Mouse (Mus musculus) forebrain, embryonic 14.5 days (tissue): Measurements from ENCODE around the gene Rreb1. TPM values are rescaled to one million over a fixed set of nuclear protein-coding genes. Genes with fewer than 3 reads are reported as not detected.

Experiments
- ATAC-seq: fragments of 200-750 bp; cut with Nextera tagmentation; 2 replicates; pipeline ENCODE4 v1.8.0; 2017; ENCODE audit warnings: mild to moderate bottlenecking, moderate library complexity
- DNase-seq: peaks from one replicate; pipeline ENCODE4 v3.0.0-alpha.2; 2015; ENCODE audit warnings: low spot score
- H3K27ac ChIP-seq: fragments of 300-500 bp; sonication (generic); 2 replicates; pipeline ENCODE4 v1.5.1; 2014; ENCODE audit warnings: low read depth, mild to moderate bottlenecking, control low read depth, low read length, moderate library complexity
- H3K27me3 ChIP-seq: fragments of 300-500 bp; sonication (generic); replicated peaks from 2 replicates; pipeline ENCODE4 v1.6.1; 2014; ENCODE audit warnings: low read length, control low read depth, mixed read lengths; ENCODE audit not compliant: control insufficient read depth, insufficient read depth
- H3K36me3 ChIP-seq: fragments of 300-500 bp; sonication (generic); 2 replicates; pipeline ENCODE4 v1.6.1; 2014; ENCODE audit warnings: low read length, control low read depth; ENCODE audit not compliant: control insufficient read depth, insufficient read depth
- H3K4me1 ChIP-seq: fragments of 300-500 bp; sonication (generic); 2 replicates; pipeline ENCODE4 v1.6.1; 2014; ENCODE audit warnings: antibody characterized with exemption, low read length, control low read depth; ENCODE audit not compliant: control insufficient read depth, insufficient read depth
- H3K4me2 ChIP-seq: fragments of 300-500 bp; sonication (generic); 2 replicates; pipeline ENCODE4 v1.6.1; 2014; ENCODE audit warnings: mild to moderate bottlenecking, control low read depth, low read length
- H3K4me3 ChIP-seq: fragments of 300-500 bp; sonication (generic); 2 replicates; pipeline ENCODE4 v1.5.1; 2014; ENCODE audit warnings: low read depth, low read length, control low read depth
- H3K9ac ChIP-seq: fragments of 300-500 bp; sonication (generic); 2 replicates; pipeline ENCODE4 v1.6.1; 2014; ENCODE audit warnings: mild to moderate bottlenecking, low read length, control low read depth, moderate library complexity
- H3K9me3 ChIP-seq: fragments of 300-500 bp; sonication (generic); replicated peaks from 2 replicates; pipeline ENCODE4 v1.6.1; 2016; ENCODE audit warnings: low read length, control low read depth, mixed read lengths; ENCODE audit not compliant: control insufficient read depth
- WGBS: fragments of 180-500 bp; shearing (Covaris S2); extraction: QIAGEN DNeasy Blood & Tissue Kit; methylation state at CpG from one replicate; pipeline ENCODE4 v1.1.7; 2014; 5-methylcytosine and 5-hydroxymethylcytosine counted together
- polyA plus RNA-seq: library from polyadenylated mRNA; unstranded; fragments of >200 nt; fragmentation: Nextera tagmentation; extraction: Ambion mirVana; gene quantifications from 2 replicates; pipeline ENCODE4 v1.2.1, GENCODE M21; 2014

Rreb1 gene
- polyA plus RNA-seq, 1 experiment from 2014 or later, result 1.5 TPM

- Histone ChIP-seq H3K4me3 (no peak overlapping the region), H3K9me3 (no peaks in the 10 kb centered on the region), H3K27me3 (no peaks in the 10 kb centered on the region), H3K4me2 (no peak overlapping the region), H3K4me1 (peaks cover 7% of the 10 kb centered on the region; the same call in 1 of the 2 replicates), H3K9ac (no peak overlapping the region), H3K36me3 (peaks cover 2% of the 10 kb centered on the region; the same call in 1 of the 2 replicates), H3K27ac (no peak overlapping the region)
- 57% methylated on average over 8 of the region's 8 CpGs for WGBS
- peak; percentile 85 for ATAC-seq
- DNase-seq, result peak; percentile 89
These were observed 191.8 kb downstream of the Rreb1 start for GRCm38 (mm10) chr13:37969988-37970387.

GRCm38 (mm10) chr13:37970887-37971530 lies 192.8 kb downstream of the Rreb1 start:
- WGBS, result 89% methylated on average over 11 of the region's 11 CpGs
- no peak overlapping the region; the same call in 1 of the 2 replicates for H3K27ac ChIP-seq
- peaks cover 11% of the 10 kb centered on the region; the same call in 1 of the 2 replicates for H3K36me3 ChIP-seq
- DNase-seq (no peak), ATAC-seq (no peak)
- no peak overlapping the region for H3K4me2 ChIP-seq
- no peaks in the 10 kb centered on the region for H3K9me3 ChIP-seq
- H3K9ac ChIP-seq, result no peak overlapping the region
- peaks cover 7% of the 10 kb centered on the region; the same call in 1 of the 2 replicates for H3K4me1 ChIP-seq
- H3K27me3 ChIP-seq, result no peaks in the 10 kb centered on the region
- H3K4me3 ChIP-seq, result no peak overlapping the region

- DNase-seq (no peak), ATAC-seq (no peak)
- H3K4me1 ChIP-seq, result no peaks in the 10 kb centered on the region
- no peaks in the 10 kb centered on the region for H3K27me3 ChIP-seq
- no peak overlapping the region for H3K4me2 ChIP-seq
- no peaks in the 10 kb centered on the region for H3K9me3 ChIP-seq
- peaks cover 38% of the 10 kb centered on the region for H3K36me3 ChIP-seq
- H3K4me3 ChIP-seq, result no peak overlapping the region
- no peak overlapping the region for H3K27ac ChIP-seq
- H3K9ac ChIP-seq, result no peak overlapping the region
- WGBS, result 92% methylated on average over 6 of the region's 6 CpGs
These were observed 195.8 kb downstream of the Rreb1 start for GRCm38 (mm10) chr13:37974036-37974435.

GRCm38 (mm10) chr13:37974731-37975130 lies 196.5 kb downstream of the Rreb1 start:
- ATAC-seq (no peak), DNase-seq (no peak)
- no peak overlapping the region for H3K4me2 ChIP-seq
- no peaks in the 10 kb centered on the region for H3K27me3 ChIP-seq
- H3K9ac ChIP-seq, result no peak overlapping the region
- no peak overlapping the region for H3K27ac ChIP-seq
- H3K36me3 ChIP-seq, result peaks cover 45% of the 10 kb centered on the region
- 83% methylated on average over 5 of the region's 5 CpGs for WGBS
- H3K4me3 ChIP-seq, result no peak overlapping the region
- H3K9me3 ChIP-seq, result no peaks in the 10 kb centered on the region
- no peaks in the 10 kb centered on the region for H3K4me1 ChIP-seq

- DNase-seq, result no peak
These were observed 201.3 kb downstream of the Rreb1 start for GRCm38 (mm10) chr13:37979506-37979905.

GRCm38 (mm10) chr13:37980346-37980745 lies 202.1 kb downstream of the Rreb1 start:
- no peaks in the 10 kb centered on the region for H3K4me1 ChIP-seq
- H3K27me3 ChIP-seq, result no peaks in the 10 kb centered on the region
- WGBS, result 91% methylated on average over 10 of the region's 10 CpGs
- H3K4me2 ChIP-seq, result no peak overlapping the region
- no peak overlapping the region for H3K27ac ChIP-seq
- H3K36me3 ChIP-seq, result peaks cover 91% of the 10 kb centered on the region
- no peak for ATAC-seq
- no peak for DNase-seq
- no peak overlapping the region for H3K9ac ChIP-seq
- H3K4me3 ChIP-seq, result no peak overlapping the region
- no peaks in the 10 kb centered on the region for H3K9me3 ChIP-seq

More at GRCm38 (mm10) chr13:37979506-37979905, 201.3 kb downstream of the Rreb1 start:
- H3K9ac ChIP-seq, result no peak overlapping the region
- ATAC-seq, result no peak
- 94% methylated on average over 12 of the region's 12 CpGs for WGBS
- peaks cover 89% of the 10 kb centered on the region for H3K36me3 ChIP-seq
- H3K4me2 ChIP-seq, result no peak overlapping the region
- H3K27me3 ChIP-seq, result no peaks in the 10 kb centered on the region
- no peaks in the 10 kb centered on the region for H3K9me3 ChIP-seq
- H3K27ac ChIP-seq, result no peak overlapping the region
- no peaks in the 10 kb centered on the region for H3K4me1 ChIP-seq
- H3K4me3 ChIP-seq, result no peak overlapping the region

- 91% methylated on average over 5 of the region's 5 CpGs for WGBS
- Histone ChIP-seq H3K9ac (no peak overlapping the region), H3K9me3 (no peaks in the 10 kb centered on the region), H3K36me3 (peaks cover 90% of the 10 kb centered on the region), H3K4me3 (no peak overlapping the region), H3K4me2 (no peak overlapping the region), H3K4me1 (no peaks in the 10 kb centered on the region), H3K27me3 (no peaks in the 10 kb centered on the region), H3K27ac (no peak overlapping the region)
- ATAC-seq (no peak), DNase-seq (no peak)
These were observed 202.9 kb downstream of the Rreb1 start for GRCm38 (mm10) chr13:37981063-37981462.

- no peak for ATAC-seq
These were observed 208.0 kb downstream of the Rreb1 start for GRCm38 (mm10) chr13:37986166-37986565.

GRCm38 (mm10) chr13:37989701-37990100 lies 211.5 kb downstream of the Rreb1 start:
- Histone ChIP-seq H3K9ac (no peak overlapping the region), H3K27me3 (no peaks in the 10 kb centered on the region), H3K27ac (no peak overlapping the region), H3K4me2 (no peak overlapping the region), H3K4me3 (no peak overlapping the region), H3K9me3 (no peaks in the 10 kb centered on the region), H3K4me1 (peaks cover 6% of the 10 kb centered on the region; the same call in 1 of the 2 replicates), H3K36me3 (peaks cover 66% of the 10 kb centered on the region)
- ATAC-seq (no peak), DNase-seq (no peak)
- 94% methylated on average over 8 of the region's 8 CpGs for whole genome bisulfite sequencing

More at GRCm38 (mm10) chr13:37986166-37986565, 208.0 kb downstream of the Rreb1 start:
- H3K36me3 ChIP-seq, result peaks cover 94% of the 10 kb centered on the region
- no peaks in the 10 kb centered on the region for H3K27me3 ChIP-seq
- no peaks in the 10 kb centered on the region for H3K9me3 ChIP-seq
- DNase-seq, result no peak
- H3K4me3 ChIP-seq, result no peak overlapping the region
- 77% methylated on average over 10 of the region's 10 CpGs for WGBS
- no peak overlapping the region for H3K4me2 ChIP-seq
- H3K9ac ChIP-seq, result no peak overlapping the region
- H3K27ac ChIP-seq, result no peak overlapping the region
- no peaks in the 10 kb centered on the region for H3K4me1 ChIP-seq
